Mouse (Mus musculus): Measurements from ENCODE around the gene Gnaq. TPM values are rescaled to one million over a fixed set of nuclear protein-coding genes. Genes with fewer than 3 reads are reported as not detected.

Gene Gnaq
- polyA plus RNA-seq, 1 experiment, result 12.6 TPM

DNA sequence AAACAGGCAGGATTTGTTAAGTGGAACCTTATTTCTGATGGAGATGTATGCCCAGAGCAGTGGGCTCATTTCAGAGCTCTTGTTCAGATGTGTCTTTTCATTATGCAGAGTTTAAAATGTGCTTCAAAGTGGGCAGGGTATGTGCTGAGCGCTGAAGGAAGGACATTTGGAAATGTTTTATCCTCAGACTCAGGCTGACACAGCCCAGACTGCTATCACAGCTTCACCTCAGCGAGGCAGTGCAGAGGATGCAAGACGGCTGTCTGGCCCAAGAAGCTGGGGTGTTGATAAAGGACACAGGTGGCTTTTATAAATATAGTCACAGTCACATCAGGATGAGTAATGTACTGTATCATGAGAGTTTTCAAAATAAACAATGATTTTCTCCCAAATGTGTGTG, 110.1 kb downstream of the Gnaq start:
- Histone ChIP-seq H3K27me3 (replicated peaks) (no peaks in the 10 kb centered on the region), H3K4me3 (replicated peaks) (no peak overlapping the region), H3K36me3 (replicated peaks; ENCODE audit: low read length) (peaks cover 75% of the 10 kb centered on the region), H3K4me1 (peaks cover 89% of the 10 kb centered on the region), H3K9me3 (no peaks in the 10 kb centered on the region)
- TF ChIP-seq GATA1 (IDR thresholded peaks at IDR 0.05; ENCODE audit: borderline replicate concordance, low read length) (no peak), FLI1 (IDR thresholded peaks at IDR 0.05; ENCODE audit: low read length) (no peak)

DNA sequence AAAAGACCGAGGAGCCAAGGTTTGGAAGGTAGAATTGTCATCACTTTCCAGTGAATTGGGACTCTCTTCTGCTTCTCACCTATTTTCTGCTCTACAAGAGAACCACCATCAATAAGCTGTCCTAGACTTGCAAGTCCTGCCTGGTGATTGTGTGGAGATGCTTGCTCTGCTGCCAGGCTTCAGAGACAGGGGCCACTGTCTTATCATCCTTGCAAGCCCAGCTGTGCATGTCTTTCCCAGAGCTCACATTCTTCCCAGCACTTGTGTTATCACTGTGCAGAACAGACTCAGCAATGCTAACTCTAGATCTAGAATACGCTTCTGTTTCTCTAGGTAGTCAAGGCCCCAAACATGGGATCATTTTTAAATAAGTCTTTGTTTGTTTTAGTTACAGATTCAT, 116.4 kb downstream of the Gnaq start:
- Histone ChIP-seq H3K4me1 (peaks cover 87% of the 10 kb centered on the region), H3K9me3 (no peaks in the 10 kb centered on the region), H3K27me3 (replicated peaks) (no peaks in the 10 kb centered on the region), H3K36me3 (replicated peaks; ENCODE audit: low read length) (peaks cover 70% of the 10 kb centered on the region), H3K4me3 (replicated peaks) (no peak overlapping the region)
- TF ChIP-seq GATA1 (IDR thresholded peaks at IDR 0.05; ENCODE audit: borderline replicate concordance, low read length), result no peak
- TF ChIP-seq FLI1 (IDR thresholded peaks at IDR 0.05; ENCODE audit: low read length), result no peak

- H3K36me3 ChIP-seq (replicated peaks; ENCODE audit: low read length), result peaks cover 69% of the 10 kb centered on the region
- no peaks in the 10 kb centered on the region for H3K27me3 ChIP-seq (replicated peaks)
- H3K9me3 ChIP-seq, result no peaks in the 10 kb centered on the region
- H3K4me1 ChIP-seq, result peaks cover 90% of the 10 kb centered on the region
- no peak overlapping the region for H3K4me3 ChIP-seq (replicated peaks)
- TF ChIP-seq FLI1 (IDR thresholded peaks at IDR 0.05; ENCODE audit: low read length), result no peak
- no peak for TF ChIP-seq GATA1 (IDR thresholded peaks at IDR 0.05; ENCODE audit: borderline replicate concordance, low read length)
Measured at GRCm38 (mm10) chr19:16250921-16251320, 118.3 kb downstream of the Gnaq start.

DNA sequence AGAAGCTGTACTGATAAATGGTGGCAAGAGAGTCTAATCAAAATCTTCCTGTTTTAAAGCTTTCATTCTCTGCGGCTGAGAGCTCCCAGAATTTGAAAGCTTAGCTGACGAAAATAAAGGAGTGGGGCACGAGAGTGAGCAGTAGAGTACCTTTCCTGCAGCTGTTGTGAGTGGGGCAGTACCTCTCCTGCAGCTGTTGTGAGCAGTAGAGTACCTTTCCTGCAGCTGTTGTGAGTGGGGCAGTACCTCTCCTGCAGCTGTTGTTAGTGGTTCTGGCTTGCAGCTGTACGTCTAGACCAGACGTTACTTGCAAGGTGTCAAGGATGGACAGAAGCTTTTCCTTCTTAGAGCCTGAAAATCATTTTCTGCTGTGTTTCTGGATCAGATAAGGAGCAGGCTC, 119.2 kb downstream of the Gnaq start:
- Histone ChIP-seq H3K9me3 (no peaks in the 10 kb centered on the region), H3K27me3 (replicated peaks) (no peaks in the 10 kb centered on the region), H3K36me3 (replicated peaks; ENCODE audit: low read length) (peaks cover 76% of the 10 kb centered on the region), H3K4me1 (peaks cover 92% of the 10 kb centered on the region), H3K4me3 (replicated peaks) (no peak overlapping the region)
- TF ChIP-seq GATA1 (IDR thresholded peaks at IDR 0.05; ENCODE audit: borderline replicate concordance, low read length), result no peak
- no peak for TF ChIP-seq FLI1 (IDR thresholded peaks at IDR 0.05; ENCODE audit: low read length)

GRCm38 (mm10) chr19:16252696-16253095, 120.1 kb downstream of the Gnaq start:
- peaks cover 79% of the 10 kb centered on the region for H3K36me3 ChIP-seq (replicated peaks; ENCODE audit: low read length)
- H3K27me3 ChIP-seq (replicated peaks), result no peaks in the 10 kb centered on the region
- no peaks in the 10 kb centered on the region for H3K9me3 ChIP-seq
- no peak for TF ChIP-seq FLI1 (IDR thresholded peaks at IDR 0.05; ENCODE audit: low read length)
- no peak for TF ChIP-seq GATA1 (IDR thresholded peaks at IDR 0.05; ENCODE audit: borderline replicate concordance, low read length)
- H3K4me1 ChIP-seq, result peaks cover 94% of the 10 kb centered on the region
- peak overlapping the region; percentile 47 for H3K4me3 ChIP-seq (replicated peaks)

- Histone ChIP-seq H3K4me1 (peaks cover 96% of the 10 kb centered on the region), H3K27me3 (replicated peaks) (no peaks in the 10 kb centered on the region), H3K4me3 (replicated peaks) (peak overlapping the region; percentile 77), H3K9me3 (no peaks in the 10 kb centered on the region), H3K36me3 (replicated peaks; ENCODE audit: low read length) (peaks cover 79% of the 10 kb centered on the region)
- TF ChIP-seq GATA1 (IDR thresholded peaks at IDR 0.05; ENCODE audit: borderline replicate concordance, low read length), result peak; percentile 69; the same call in 1 of the 3 replicates
- no peak for TF ChIP-seq FLI1 (IDR thresholded peaks at IDR 0.05; ENCODE audit: low read length)
Measured at GRCm38 (mm10) chr19:16254881-16255280, 122.2 kb downstream of the Gnaq start.

GRCm38 (mm10) chr19:16255294-16255693, 122.7 kb downstream of the Gnaq start:
- Histone ChIP-seq H3K4me3 (replicated peaks) (no peak overlapping the region), H3K36me3 (replicated peaks; ENCODE audit: low read length) (peaks cover 83% of the 10 kb centered on the region), H3K4me1 (peaks cover 100% of the 10 kb centered on the region), H3K27me3 (replicated peaks) (no peaks in the 10 kb centered on the region), H3K9me3 (no peaks in the 10 kb centered on the region)
- TF ChIP-seq GATA1 (IDR thresholded peaks at IDR 0.05; ENCODE audit: borderline replicate concordance, low read length), result no peak
- no peak for TF ChIP-seq FLI1 (IDR thresholded peaks at IDR 0.05; ENCODE audit: low read length)

DNA sequence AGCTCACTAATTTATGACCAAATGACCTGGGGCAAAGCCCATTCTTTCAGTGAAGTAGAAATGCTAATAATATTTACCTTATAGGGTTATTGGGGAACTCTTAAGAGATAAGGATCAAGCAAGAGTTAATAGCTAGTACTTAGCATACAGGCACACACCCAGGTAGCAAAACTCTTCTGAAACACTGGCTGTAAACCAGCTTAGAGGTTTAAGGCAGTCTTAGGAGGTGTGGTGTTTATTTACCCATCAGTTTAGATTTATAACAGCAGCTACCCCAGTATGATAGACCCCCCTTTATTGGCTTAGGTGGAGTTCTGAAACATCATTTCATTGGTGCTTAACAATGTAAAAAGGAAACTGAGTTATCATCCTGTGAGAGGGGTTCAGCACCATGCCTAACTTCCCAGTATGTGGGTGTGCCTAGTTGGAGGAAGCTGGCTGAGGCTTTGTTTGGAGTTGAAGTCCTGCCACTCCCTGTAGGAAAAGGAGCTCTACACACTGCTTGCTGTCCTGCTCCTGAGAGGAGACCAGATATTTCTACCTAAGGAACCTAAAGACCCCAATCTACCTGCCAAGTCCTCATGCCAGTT, 126.2 kb downstream of the Gnaq start:
- TF ChIP-seq GATA1 (IDR thresholded peaks at IDR 0.05; ENCODE audit: borderline replicate concordance, low read length) (no peak), FLI1 (IDR thresholded peaks at IDR 0.05; ENCODE audit: low read length) (no peak)
- H3K4me1 ChIP-seq, result peaks cover 98% of the 10 kb centered on the region
- H3K27me3 ChIP-seq (replicated peaks), result no peaks in the 10 kb centered on the region
- peaks cover 85% of the 10 kb centered on the region for H3K36me3 ChIP-seq (replicated peaks; ENCODE audit: low read length)
- H3K4me3 ChIP-seq (replicated peaks), result peak overlapping the region; percentile 30
- H3K9me3 ChIP-seq, result no peaks in the 10 kb centered on the region

DNA sequence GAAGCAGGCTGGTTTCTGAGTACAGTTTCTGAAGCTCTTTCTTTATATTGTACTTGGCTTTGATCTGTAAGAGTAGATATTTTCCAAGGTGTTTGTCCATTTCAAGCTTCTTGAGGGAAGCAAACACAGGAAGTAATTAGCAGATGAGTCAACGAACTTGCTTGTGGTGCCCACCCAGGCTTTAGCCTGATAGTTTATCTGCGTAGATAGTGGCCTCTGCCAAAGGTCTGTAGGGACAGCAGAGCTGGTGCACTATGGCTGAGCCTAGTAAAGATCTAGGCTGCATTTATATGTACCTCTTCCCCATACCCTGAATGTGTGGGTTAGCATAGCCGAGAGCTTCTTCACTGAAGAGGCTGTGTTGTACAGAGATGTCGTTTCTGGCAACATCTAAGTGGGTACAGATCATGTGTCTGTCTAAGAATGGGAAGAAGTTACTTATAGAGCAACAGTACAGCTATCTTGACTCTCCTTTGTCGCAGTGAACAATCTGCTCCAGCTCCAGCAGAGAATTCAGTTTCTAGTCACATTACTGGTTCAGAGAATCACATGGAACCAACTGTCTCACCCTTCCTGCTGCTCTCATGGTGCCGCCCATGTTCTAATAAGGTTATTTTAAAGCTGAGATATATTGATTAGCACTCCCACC, 127.3 kb downstream of the Gnaq start:
- H3K36me3 ChIP-seq (replicated peaks; ENCODE audit: low read length), result peaks cover 89% of the 10 kb centered on the region
- no peaks in the 10 kb centered on the region for H3K27me3 ChIP-seq (replicated peaks)
- peaks cover 92% of the 10 kb centered on the region for H3K4me1 ChIP-seq
- H3K9me3 ChIP-seq, result no peaks in the 10 kb centered on the region
- H3K4me3 ChIP-seq (replicated peaks), result no peak overlapping the region
- TF ChIP-seq GATA1 (IDR thresholded peaks at IDR 0.05; ENCODE audit: borderline replicate concordance, low read length) (no peak), FLI1 (IDR thresholded peaks at IDR 0.05; ENCODE audit: low read length) (no peak)

GRCm38 (mm10) chr19:16260435-16260832, 127.8 kb downstream of the Gnaq start:
- Histone ChIP-seq H3K4me1 (peaks cover 90% of the 10 kb centered on the region), H3K27me3 (replicated peaks) (no peaks in the 10 kb centered on the region), H3K9me3 (no peaks in the 10 kb centered on the region), H3K36me3 (replicated peaks; ENCODE audit: low read length) (peaks cover 88% of the 10 kb centered on the region), H3K4me3 (replicated peaks) (no peak overlapping the region)
- TF ChIP-seq GATA1 (IDR thresholded peaks at IDR 0.05; ENCODE audit: borderline replicate concordance, low read length) (no peak), FLI1 (IDR thresholded peaks at IDR 0.05; ENCODE audit: low read length) (no peak)
